Mouse (Mus musculus) spleen, postnatal 36 days (tissue): ENCODE measurements around the gene Ifne.
"Not testable (repeated sequence)": the region's sequence is repeated elsewhere in the genome, so short reads cannot be mapped to it uniquely, and the experiment has no call there.

Experiments used
- DNase-seq, 2 experiments: peaks; one replicate each; pipeline ENCODE4 v3.0.0; 2022; ENCODE audit warnings: low spot score in 2 of 2, mixed read lengths in 1 of 2

The Ifne gene

GRCm38 (mm10) chr4:88867926-88868911, 11.8 kb downstream of the Ifne start:
- peak; percentile 24 to 27 for DNase-seq

GRCm38 (mm10) chr4:88867366-88867925, 12.6 kb downstream of the Ifne start:
- peak; percentile 70 for DNase-seq

GRCm38 (mm10) chr4:88865011-88865569, 14.9 kb downstream of the Ifne start:
- peak in 1 of 2 experiments; percentile 16 for DNase-seq

- DNase-seq: peak; percentile 81 to 82
These were observed 15.4 kb downstream of the Ifne start for GRCm38 (mm10) chr4:88864599-88864998.

- DNase-seq: no peak
These were observed 16.7 kb downstream of the Ifne start for GRCm38 (mm10) chr4:88863309-88863708.

GRCm38 (mm10) chr4:88859214-88859613, 20.8 kb downstream of the Ifne start:
- no peak for DNase-seq

GRCm38 (mm10) chr4:88851026-88851763, 28.8 kb downstream of the Ifne start:
- no peak for DNase-seq

GRCm38 (mm10) chr4:88849698-88850097, 30.3 kb downstream of the Ifne start, which contains the start of gene Ifna1:
Gene Ifna1, plus strand, starts transcription at chr4:88850087.
- no peak for DNase-seq

- no peak for DNase-seq
These were observed 34.7 kb downstream of the Ifne start for GRCm38 (mm10) chr4:88845334-88845733.

GRCm38 (mm10) chr4:88841438-88841911, 38.5 kb downstream of the Ifne start, which contains the start of gene Ifna4:
Gene Ifna4, plus strand, starts transcription at chr4:88841861.
- no peak for DNase-seq

- DNase-seq: no peak
These were observed 39.9 kb downstream of the Ifne start for GRCm38 (mm10) chr4:88840058-88840457.

- no peak for DNase-seq
These were observed 41.2 kb downstream of the Ifne start for GRCm38 (mm10) chr4:88838828-88839227.

GRCm38 (mm10) chr4:88835225-88835624, 44.8 kb downstream of the Ifne start, which contains the start of gene Ifna5:
Gene Ifna5, plus strand, starts transcription at chr4:88835525.
- not testable (repeated sequence) for DNase-seq

- no peak for DNase-seq
These were observed 49.5 kb downstream of the Ifne start for GRCm38 (mm10) chr4:88830523-88830922.
